Mouse (Mus musculus): ENCODE measurements around the gene Rab11fip5. TPM values are rescaled to one million over a fixed set of nuclear protein-coding genes. Genes with fewer than 3 reads are reported as not detected.

The Rab11fip5 gene
- polyA plus RNA-seq, 1 experiment from 2014 or later = 15.7 TPM

- WGBS = 76% methylated on average over 4 of the region's 4 CpGs
Measured at GRCm38 (mm10) chr6:85307894-85308293, 66.5 kb downstream of the Rab11fip5 start.

GRCm38 (mm10) chr6:85306375-85306774, 68.1 kb downstream of the Rab11fip5 start:
- H3K9ac ChIP-seq (ENCODE audit: low read depth, low read length) = no peak overlapping the region
- peaks cover 11% of the 10 kb centered on the region for H3K4me1 ChIP-seq (ENCODE audit: control insufficient read depth, insufficient read depth, low read length)

More at GRCm38 (mm10) chr6:85307894-85308293, 66.5 kb downstream of the Rab11fip5 start:
- no peak overlapping the region for H3K4me2 ChIP-seq (ENCODE audit: low read depth, low read length)
- H3K9ac ChIP-seq (ENCODE audit: low read depth, low read length) = no peak overlapping the region
- no peaks in the 10 kb centered on the region for H3K9me3 ChIP-seq (ENCODE audit: control insufficient read depth, low read length)
- no peaks in the 10 kb centered on the region for H3K27me3 ChIP-seq (replicated peaks; ENCODE audit: control insufficient read depth, insufficient read depth, low read length)
- ATAC-seq (ENCODE audit: low read depth) (no peak; the same call in 1 of the 2 replicates), DNase-seq (ENCODE audit: low spot score) (no peak)
- peaks cover 2% of the 10 kb centered on the region for H3K4me1 ChIP-seq (ENCODE audit: control insufficient read depth, insufficient read depth, low read length)
- H3K4me3 ChIP-seq (ENCODE audit: low read depth, low read length) = no peak overlapping the region
- no peaks in the 10 kb centered on the region for H3K36me3 ChIP-seq (ENCODE audit: control insufficient read depth, insufficient read depth, low read length)
- H3K27ac ChIP-seq (replicated peaks; ENCODE audit: low read depth, low read length) = no peak overlapping the region

GRCm38 (mm10) chr6:85305826-85306225, 68.6 kb downstream of the Rab11fip5 start:
- H3K4me3 ChIP-seq (ENCODE audit: low read depth, low read length) = no peak overlapping the region
- no peaks in the 10 kb centered on the region for H3K9me3 ChIP-seq (ENCODE audit: control insufficient read depth, low read length)
- H3K4me1 ChIP-seq (ENCODE audit: control insufficient read depth, insufficient read depth, low read length) = peaks cover 11% of the 10 kb centered on the region
- no peak overlapping the region for H3K27ac ChIP-seq (replicated peaks; ENCODE audit: low read depth, low read length)
- H3K36me3 ChIP-seq (ENCODE audit: control insufficient read depth, insufficient read depth, low read length) = no peaks in the 10 kb centered on the region
- H3K9ac ChIP-seq (ENCODE audit: low read depth, low read length) = no peak overlapping the region
- DNase-seq (ENCODE audit: low spot score) = no peak
- H3K4me2 ChIP-seq (ENCODE audit: low read depth, low read length) = no peak overlapping the region
- no peak for ATAC-seq (ENCODE audit: low read depth)
- H3K27me3 ChIP-seq (replicated peaks; ENCODE audit: control insufficient read depth, insufficient read depth, low read length) = no peaks in the 10 kb centered on the region

More at GRCm38 (mm10) chr6:85306375-85306774, 68.1 kb downstream of the Rab11fip5 start:
- no peak overlapping the region for H3K4me2 ChIP-seq (ENCODE audit: low read depth, low read length)
- no peak overlapping the region for H3K4me3 ChIP-seq (ENCODE audit: low read depth, low read length)
- H3K27me3 ChIP-seq (replicated peaks; ENCODE audit: control insufficient read depth, insufficient read depth, low read length) = no peaks in the 10 kb centered on the region
- no peak for DNase-seq (ENCODE audit: low spot score)
- H3K9me3 ChIP-seq (ENCODE audit: control insufficient read depth, low read length) = no peaks in the 10 kb centered on the region
- WGBS = 85% methylated on average over 3 of the region's 3 CpGs
- ATAC-seq (ENCODE audit: low read depth) = no peak
- H3K36me3 ChIP-seq (ENCODE audit: control insufficient read depth, insufficient read depth, low read length) = no peaks in the 10 kb centered on the region
- no peak overlapping the region for H3K27ac ChIP-seq (replicated peaks; ENCODE audit: low read depth, low read length)

GRCm38 (mm10) chr6:85304966-85305365, 69.5 kb downstream of the Rab11fip5 start:
- no peak overlapping the region for H3K4me3 ChIP-seq (ENCODE audit: low read depth, low read length)
- no peaks in the 10 kb centered on the region for H3K9me3 ChIP-seq (ENCODE audit: control insufficient read depth, low read length)
- no peaks in the 10 kb centered on the region for H3K36me3 ChIP-seq (ENCODE audit: control insufficient read depth, insufficient read depth, low read length)
- peaks cover 11% of the 10 kb centered on the region for H3K4me1 ChIP-seq (ENCODE audit: control insufficient read depth, insufficient read depth, low read length)
- no peak for DNase-seq (ENCODE audit: low spot score)
- H3K27ac ChIP-seq (replicated peaks; ENCODE audit: low read depth, low read length) = no peak overlapping the region
- ATAC-seq (ENCODE audit: low read depth) = no peak
- no peak overlapping the region for H3K4me2 ChIP-seq (ENCODE audit: low read depth, low read length)
- H3K27me3 ChIP-seq (replicated peaks; ENCODE audit: control insufficient read depth, insufficient read depth, low read length) = no peaks in the 10 kb centered on the region
- H3K9ac ChIP-seq (ENCODE audit: low read depth, low read length) = no peak overlapping the region
- WGBS = 79% methylated on average over 5 of the region's 5 CpGs

GRCm38 (mm10) chr6:85302326-85303055, 71.9 kb downstream of the Rab11fip5 start:
- Histone ChIP-seq H3K4me2 (ENCODE audit: low read depth, low read length) (no peak overlapping the region), H3K27ac (replicated peaks; ENCODE audit: low read depth, low read length) (peak overlapping the region; percentile 59; the same call in 1 of the 2 replicates), H3K27me3 (replicated peaks; ENCODE audit: control insufficient read depth, insufficient read depth, low read length) (no peaks in the 10 kb centered on the region), H3K4me1 (ENCODE audit: control insufficient read depth, insufficient read depth, low read length) (peaks cover 11% of the 10 kb centered on the region), H3K36me3 (ENCODE audit: control insufficient read depth, insufficient read depth, low read length) (no peaks in the 10 kb centered on the region), H3K9ac (ENCODE audit: low read depth, low read length) (no peak overlapping the region), H3K9me3 (ENCODE audit: control insufficient read depth, low read length) (no peaks in the 10 kb centered on the region), H3K4me3 (ENCODE audit: low read depth, low read length) (no peak overlapping the region)
- ATAC-seq (ENCODE audit: low read depth) (peak; percentile 70), DNase-seq (ENCODE audit: low spot score) (peak; percentile 87)
- WGBS = 45% methylated on average over 3 of the region's 3 CpGs

GRCm38 (mm10) chr6:85295384-85296167, 78.9 kb downstream of the Rab11fip5 start:
- DNase-seq (ENCODE audit: low spot score) = peak; percentile 62
- WGBS = 53% methylated on average over 6 of the region's 7 CpGs

GRCm38 (mm10) chr6:85294004-85294379, 80.4 kb downstream of the Rab11fip5 start:
- H3K4me1 ChIP-seq (ENCODE audit: control insufficient read depth, insufficient read depth, low read length) = no peaks in the 10 kb centered on the region
- H3K36me3 ChIP-seq (ENCODE audit: control insufficient read depth, insufficient read depth, low read length) = no peaks in the 10 kb centered on the region
- H3K4me2 ChIP-seq (ENCODE audit: low read depth, low read length) = no peak overlapping the region
- no peak overlapping the region for H3K4me3 ChIP-seq (ENCODE audit: low read depth, low read length)
- DNase-seq (ENCODE audit: low spot score) (no peak), ATAC-seq (ENCODE audit: low read depth) (no peak)
- no peak overlapping the region for H3K9ac ChIP-seq (ENCODE audit: low read depth, low read length)
- H3K27me3 ChIP-seq (replicated peaks; ENCODE audit: control insufficient read depth, insufficient read depth, low read length) = no peaks in the 10 kb centered on the region
- WGBS = 63% methylated on average over 5 of the region's 5 CpGs
- H3K9me3 ChIP-seq (ENCODE audit: control insufficient read depth, low read length) = no peaks in the 10 kb centered on the region
- no peak overlapping the region for H3K27ac ChIP-seq (replicated peaks; ENCODE audit: low read depth, low read length)

More at GRCm38 (mm10) chr6:85295384-85296167, 78.9 kb downstream of the Rab11fip5 start:
- Histone ChIP-seq H3K9me3 (ENCODE audit: control insufficient read depth, low read length) (no peaks in the 10 kb centered on the region), H3K36me3 (ENCODE audit: control insufficient read depth, insufficient read depth, low read length) (no peaks in the 10 kb centered on the region), H3K27ac (replicated peaks; ENCODE audit: low read depth, low read length) (no peak overlapping the region), H3K27me3 (replicated peaks; ENCODE audit: control insufficient read depth, insufficient read depth, low read length) (no peaks in the 10 kb centered on the region), H3K9ac (ENCODE audit: low read depth, low read length) (no peak overlapping the region), H3K4me3 (ENCODE audit: low read depth, low read length) (no peak overlapping the region), H3K4me2 (ENCODE audit: low read depth, low read length) (no peak overlapping the region), H3K4me1 (ENCODE audit: control insufficient read depth, insufficient read depth, low read length) (no peaks in the 10 kb centered on the region)
- ATAC-seq (ENCODE audit: low read depth) = 0 out of 2 replicates have a peak, but pooled peaks have one; percentile 18

GRCm38 (mm10) chr6:85293255-85294003, 81.0 kb downstream of the Rab11fip5 start:
- Histone ChIP-seq H3K27ac (replicated peaks; ENCODE audit: low read depth, low read length) (no peak overlapping the region), H3K27me3 (replicated peaks; ENCODE audit: control insufficient read depth, insufficient read depth, low read length) (no peaks in the 10 kb centered on the region), H3K9me3 (ENCODE audit: control insufficient read depth, low read length) (no peaks in the 10 kb centered on the region), H3K36me3 (ENCODE audit: control insufficient read depth, insufficient read depth, low read length) (no peaks in the 10 kb centered on the region), H3K4me3 (ENCODE audit: low read depth, low read length) (no peak overlapping the region), H3K9ac (ENCODE audit: low read depth, low read length) (no peak overlapping the region), H3K4me1 (ENCODE audit: control insufficient read depth, insufficient read depth, low read length) (no peaks in the 10 kb centered on the region), H3K4me2 (ENCODE audit: low read depth, low read length) (no peak overlapping the region)
- ATAC-seq (ENCODE audit: low read depth) (no peak), DNase-seq (ENCODE audit: low spot score) (peak; percentile 12)
- 49% methylated on average over 10 of the region's 10 CpGs for WGBS
